Mouse (Mus musculus): ENCODE measurements at regions not wholly inside any gene's neighbourhood (a gene's known extent, or its start where the extent isn't known, plus 50 kb on each side); places are given as distances from the start of the nearest gene placed in this dataset.

DNA sequence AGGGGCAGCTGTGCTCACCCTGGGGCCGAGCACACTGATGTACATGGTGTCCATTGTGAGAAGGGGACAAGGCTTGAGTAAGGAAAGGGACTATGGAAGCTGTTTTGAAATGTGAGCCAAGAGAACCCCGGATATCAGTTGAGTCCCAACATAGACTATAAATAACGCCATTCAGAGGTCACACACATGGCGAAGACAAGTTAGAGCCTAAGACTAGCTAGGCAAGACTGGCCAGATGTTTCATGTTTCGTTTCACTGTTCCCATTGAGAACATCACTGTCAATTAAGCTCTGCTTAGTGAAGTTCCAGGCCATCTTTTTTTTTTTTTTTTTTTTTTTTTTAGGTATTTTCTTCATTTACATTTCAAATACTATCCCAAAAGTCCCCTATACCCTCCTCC is 1889.1 kb upstream of the Lrrc6 start:
- no peak for TF ChIP-seq POLR2A (IDR thresholded peaks at IDR 0.05; ENCODE audit: control insufficient read depth in 1 of 2, insufficient read depth in 1 of 2, low read depth in 1 of 2, low read length in 2 of 2, poor library complexity in 1 of 2)
- no peak for TF ChIP-seq POLR2AphosphoS5 (IDR thresholded peaks at IDR 0.05; ENCODE audit: borderline replicate concordance, low read depth, low read length)
- TF ChIP-seq POLR2AphosphoS2 (IDR thresholded peaks at IDR 0.05; ENCODE audit: low read length), result no peak
- no peak for TF ChIP-seq MEF2A (IDR thresholded peaks at IDR 0.05; ENCODE audit: extremely low read depth, insufficient replicate concordance, low read depth, low read length, poor library complexity, severe bottlenecking)
- no peak for TF ChIP-seq NELFE (IDR thresholded peaks at IDR 0.05; ENCODE audit: low read depth, low read length)
- TF ChIP-seq CHD1 (IDR thresholded peaks at IDR 0.05; ENCODE audit: low read depth, low read length), result no peak

Data from MEL (cell line).